Comparison of ENCODE assay signal across 9 mouse cellular contexts in genomic region chr15:86124359-86124758, GRCm38 (mm10).
DNase-seq lines count a peak whose midpoint lies in the region; ATAC-seq and TF ChIP-seq lines count a peak whose summit lies in the region.
"Had no signal": no experiment of that assay in that cellular context is flagged by ENCODE, and none has a peak within 500 bp of the region (broad histone marks: within the 10 kb centered on the region; RNA-seq: fewer than 3 reads in every experiment).

No protein-coding gene starts in this region.

- H3K4me1 ChIP-seq in testis, adult 2 months (ENCODE audit: control insufficient read depth, insufficient read depth, low read length) = no peaks in the 10 kb centered on the region
- H3K4me1 ChIP-seq in cerebellum, adult 2 months (ENCODE audit: control insufficient read depth, insufficient read depth, low read length) = peaks cover 32% of the 10 kb centered on the region
- H3K4me1 ChIP-seq in forebrain, postnatal 0 days (ENCODE audit: insufficient read depth) = no peaks in the 10 kb centered on the region
- no peaks in the 10 kb centered on the region for H3K4me1 ChIP-seq in intestine, postnatal 0 days (replicated peaks; ENCODE audit: control insufficient read depth, insufficient read depth, low read length)
- no peaks in the 10 kb centered on the region for H3K4me1 ChIP-seq in limb, embryonic 11.5 days (ENCODE audit: control insufficient read depth, insufficient read depth, low read length)
- H3K4me1 ChIP-seq: embryonic facial prominence, embryonic 15.5 days had no signal

- no peak overlapping the region for H3K4me2 ChIP-seq in forebrain, postnatal 0 days (ENCODE audit: low read depth)
- H3K4me2 ChIP-seq in intestine, postnatal 0 days (replicated peaks; ENCODE audit: low read depth) = no peak overlapping the region
- no peak overlapping the region for H3K4me2 ChIP-seq in limb, embryonic 11.5 days (ENCODE audit: low read depth, severe bottlenecking)
- H3K4me2 ChIP-seq: embryonic facial prominence, embryonic 15.5 days had no signal

- no peak for TF ChIP-seq POLR2A in testis, adult 2 months (IDR thresholded peaks at IDR 0.05; ENCODE audit: control insufficient read depth, low read depth, low read length)
- TF ChIP-seq POLR2A in cerebellum, adult 2 months (IDR thresholded peaks at IDR 0.05; ENCODE audit: borderline replicate concordance, insufficient read depth, low read length) = no peak

- WGBS in cerebellum, adult 2 months = 4% methylated on average over 1 of the region's 1 CpGs
- WGBS in forebrain, postnatal 0 days = 24% methylated on average over 1 of the region's 1 CpGs
- WGBS in intestine, postnatal 0 days = 29% methylated on average over 1 of the region's 1 CpGs
- WGBS in limb, embryonic 11.5 days = 35% methylated on average over 1 of the region's 1 CpGs

- no peak for DNase-seq in testis, postnatal 14 days (ENCODE audit: low spot score)
- peak; percentile 78 to 86 for DNase-seq in cerebellum, adult 2 months
- DNase-seq in forebrain, postnatal 0 days = peak; percentile 78
- DNase-seq in limb, embryonic 11.5 days (ENCODE audit: low spot score) = peak; percentile 76
- DNase-seq in naive thymus-derived CD4-positive, alpha-beta T cell, adult 2 months (ENCODE audit: low read depth) = peak; percentile 84
- peak; percentile 87 for DNase-seq in testis, postnatal 10 days (ENCODE audit: low spot score)

- TF ChIP-seq CTCF in testis, adult 2 months (IDR thresholded peaks at IDR 0.05; ENCODE audit: control insufficient read depth, insufficient read depth, insufficient replicate concordance, low read depth, low read length) = peak; percentile 37; the same call in 1 of the 2 replicates
- TF ChIP-seq CTCF in cerebellum, adult 2 months (IDR thresholded peaks at IDR 0.05; ENCODE audit: borderline replicate concordance, insufficient read depth, low read depth, low read length) = peak; percentile 70
- TF ChIP-seq CTCF in forebrain, postnatal 0 days (IDR thresholded peaks at IDR 0.05; ENCODE audit: low read depth) = peak; percentile 79
- TF ChIP-seq CTCF in intestine, postnatal 0 days (IDR thresholded peaks at IDR 0.05; ENCODE audit: low read depth) = peak; percentile 82

- no peak overlapping the region for H3K4me3 ChIP-seq in testis, adult 2 months (ENCODE audit: control insufficient read depth, low read depth, low read length)
- H3K4me3 ChIP-seq in cerebellum, adult 2 months (replicated peaks; ENCODE audit: insufficient read depth, low read depth, low read length) = no peak overlapping the region
- H3K4me3 ChIP-seq in forebrain, postnatal 0 days (ENCODE audit: low read depth, low read length) = no peak overlapping the region
- no peak overlapping the region for H3K4me3 ChIP-seq in intestine, postnatal 0 days (ENCODE audit: low read depth, low read length)
- no peak overlapping the region for H3K4me3 ChIP-seq in limb, embryonic 11.5 days (ENCODE audit: low read depth, low read length)
- H3K4me3 ChIP-seq: embryonic facial prominence, embryonic 15.5 days had no signal

- no peaks in the 10 kb centered on the region for H3K36me3 ChIP-seq in testis, adult 2 months (ENCODE audit: control insufficient read depth, insufficient read depth, low read length)
- H3K36me3 ChIP-seq in forebrain, postnatal 0 days (ENCODE audit: insufficient read depth) = peaks cover 83% of the 10 kb centered on the region
- peaks cover 74% of the 10 kb centered on the region for H3K36me3 ChIP-seq in intestine, postnatal 0 days (ENCODE audit: control insufficient read depth, insufficient read depth)
- H3K36me3 ChIP-seq in limb, embryonic 11.5 days (ENCODE audit: control insufficient read depth, insufficient read depth, low read length) = peaks cover 6% of the 10 kb centered on the region

- no peaks in the 10 kb centered on the region for H3K27me3 ChIP-seq in testis, adult 2 months (ENCODE audit: control insufficient read depth, insufficient read depth, low read length)
- no peaks in the 10 kb centered on the region for H3K27me3 ChIP-seq in cerebellum, adult 2 months (ENCODE audit: control insufficient read depth, insufficient read depth, low read length)
- no peaks in the 10 kb centered on the region for H3K27me3 ChIP-seq in forebrain, postnatal 0 days (ENCODE audit: insufficient read depth, low read length)
- no peaks in the 10 kb centered on the region for H3K27me3 ChIP-seq in intestine, postnatal 0 days (replicated peaks; ENCODE audit: control insufficient read depth, insufficient read depth, low read length)
- no peaks in the 10 kb centered on the region for H3K27me3 ChIP-seq in limb, embryonic 11.5 days (ENCODE audit: control insufficient read depth, insufficient read depth, low read length)
- H3K27me3 ChIP-seq: embryonic facial prominence, embryonic 15.5 days had no signal

- peak; percentile 60 for ATAC-seq in forebrain, postnatal 0 days
- ATAC-seq in intestine, postnatal 0 days = peak; percentile 47; the same call in 1 of the 2 replicates
- no peak for ATAC-seq in limb, embryonic 11.5 days (ENCODE audit: insufficient number of reproducible peaks, low FRiP score, low TSS enrichment, low read depth)

- no peaks in the 10 kb centered on the region for H3K9me3 ChIP-seq in forebrain, postnatal 0 days (ENCODE audit: low read length)
- H3K9me3 ChIP-seq in intestine, postnatal 0 days (ENCODE audit: control insufficient read depth) = no peaks in the 10 kb centered on the region
- no peaks in the 10 kb centered on the region for H3K9me3 ChIP-seq in limb, embryonic 11.5 days (ENCODE audit: control insufficient read depth, low read length)
- H3K9me3 ChIP-seq: embryonic facial prominence, embryonic 15.5 days had no signal

- no peak overlapping the region for H3K27ac ChIP-seq in testis, adult 2 months (ENCODE audit: control insufficient read depth, insufficient read depth, low read depth, low read length)
- no peak overlapping the region for H3K27ac ChIP-seq in cerebellum, adult 2 months (ENCODE audit: insufficient read depth, low read length)
- H3K27ac ChIP-seq in forebrain, postnatal 0 days (ENCODE audit: low read depth, low read length) = no peak overlapping the region
- no peak overlapping the region for H3K27ac ChIP-seq in intestine, postnatal 0 days (ENCODE audit: low read depth, low read length)
- no peak overlapping the region for H3K27ac ChIP-seq in limb, embryonic 11.5 days (replicated peaks; ENCODE audit: low read depth, low read length)
- H3K27ac ChIP-seq: embryonic facial prominence, embryonic 15.5 days had no signal

- H3K9ac ChIP-seq in forebrain, postnatal 0 days = no peak overlapping the region
- H3K9ac ChIP-seq in intestine, postnatal 0 days (ENCODE audit: low read depth, low read length) = no peak overlapping the region
- no peak overlapping the region for H3K9ac ChIP-seq in limb, embryonic 11.5 days (ENCODE audit: low read length)
- H3K9ac ChIP-seq: embryonic facial prominence, embryonic 15.5 days had no signal
